7 mouse cellular contexts compared by ENCODE assay signal in the genomic region with DNA sequence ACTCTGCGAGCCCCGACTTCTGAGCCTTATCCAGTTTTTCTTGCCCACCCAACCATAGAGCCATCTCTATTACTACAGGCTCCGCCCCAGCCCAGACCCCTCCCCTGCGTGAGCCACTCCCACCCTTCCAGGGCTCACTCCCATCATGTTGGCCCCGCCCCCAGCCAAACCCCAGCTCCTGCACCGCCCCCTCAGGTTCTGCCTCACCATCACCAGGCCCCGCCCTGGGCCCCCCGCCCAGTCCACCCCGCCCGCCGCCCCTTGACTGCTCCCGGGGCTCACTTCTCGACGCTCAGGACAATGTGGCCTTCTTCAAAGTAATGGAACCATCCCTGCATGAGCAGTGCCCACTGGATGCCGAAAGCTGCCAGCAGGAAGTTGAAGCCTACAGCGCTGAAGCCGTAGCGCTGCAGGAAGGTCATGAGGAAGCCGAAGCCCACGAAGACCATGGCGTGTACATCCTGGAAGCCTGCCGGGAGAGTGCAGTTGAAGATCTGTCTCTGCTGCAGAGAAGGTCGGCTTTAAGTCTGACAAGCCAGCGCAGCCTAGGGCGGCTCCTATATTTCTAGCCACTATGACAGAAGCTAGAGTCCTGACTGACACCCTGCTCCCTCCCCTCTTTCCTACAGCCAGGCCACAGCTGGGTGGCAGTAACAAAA. TPM values are rescaled to one million over a fixed set of nuclear protein-coding genes. Genes with fewer than 3 reads are reported as not detected.
DNase-seq lines count a peak whose midpoint lies in the region; ATAC-seq lines count a peak whose summit lies in the region.

No protein-coding gene starts in this region.

- H3K4me2 ChIP-seq in lung, embryonic 16.5 days (ENCODE audit: low read depth, low read length) = peak overlapping the region; percentile 63
- peak overlapping the region; percentile 56 for H3K4me2 ChIP-seq in embryonic facial prominence, embryonic 14.5 days (ENCODE audit: low read depth, low read length)
- H3K4me2 ChIP-seq in midbrain, embryonic 15.5 days = peak overlapping the region; percentile 56

- H3K4me1 ChIP-seq in lung, embryonic 16.5 days (replicated peaks; ENCODE audit: control insufficient read depth, insufficient read depth, low read length) = peaks cover 6% of the 10 kb centered on the region; the same call in 1 of the 2 replicates
- 0 out of 2 replicates have a peak, but pooled peaks cover 4% of the 10 kb centered on the region for H3K4me1 ChIP-seq in embryonic facial prominence, embryonic 14.5 days (ENCODE audit: control insufficient read depth, insufficient read depth, low read length)
- H3K4me1 ChIP-seq in midbrain, embryonic 15.5 days = peaks cover 7% of the 10 kb centered on the region

- peak overlapping the region; percentile 33 for H3K4me3 ChIP-seq in lung, embryonic 16.5 days (ENCODE audit: low read length)
- H3K4me3 ChIP-seq in embryonic facial prominence, embryonic 14.5 days (ENCODE audit: low read depth, low read length) = peak overlapping the region; percentile 22
- H3K4me3 ChIP-seq in midbrain, embryonic 15.5 days = peak overlapping the region; percentile 28

- H3K9ac ChIP-seq in lung, embryonic 16.5 days (ENCODE audit: low read length) = no peak overlapping the region
- 0 out of 2 replicates have a peak overlapping the region, but pooled peaks have one; percentile 5 for H3K9ac ChIP-seq in embryonic facial prominence, embryonic 14.5 days (ENCODE audit: low read depth, low read length)
- no peak overlapping the region for H3K9ac ChIP-seq in midbrain, embryonic 15.5 days

- WGBS in lung, embryonic 16.5 days = 1% methylated on average over 25 of the region's 25 CpGs
- 1% methylated on average over 21 of the region's 25 CpGs for WGBS in embryonic facial prominence, embryonic 14.5 days
- WGBS in midbrain, embryonic 15.5 days = 2% methylated on average over 25 of the region's 25 CpGs

- no peaks in the 10 kb centered on the region for H3K9me3 ChIP-seq in lung, embryonic 16.5 days (ENCODE audit: control insufficient read depth, low read length)
- H3K9me3 ChIP-seq in embryonic facial prominence, embryonic 14.5 days (ENCODE audit: control insufficient read depth, low read length) = no peaks in the 10 kb centered on the region
- no peaks in the 10 kb centered on the region for H3K9me3 ChIP-seq in midbrain, embryonic 15.5 days

- ATAC-seq in lung, embryonic 16.5 days (ENCODE audit: low read depth) = peak; percentile 79
- ATAC-seq in embryonic facial prominence, embryonic 14.5 days (ENCODE audit: low read depth) = peak; percentile 78
- ATAC-seq in midbrain, embryonic 15.5 days (replicated peaks) = peak; percentile 65

- DNase-seq in lung, postnatal 25 days (ENCODE audit: low spot score) = no peak
- peak; percentile 57 for DNase-seq in embryonic facial prominence, embryonic 14.5 days (ENCODE audit: low spot score)
- peak; percentile 34 to 49 for DNase-seq in kidney, postnatal 25 days
- DNase-seq in spleen, adult 18-20 months = no peak
- no peak for DNase-seq in MN1 (ENCODE audit: low spot score)

- H3K36me3 ChIP-seq in lung, embryonic 16.5 days (ENCODE audit: control insufficient read depth, insufficient read depth, low read length) = no peaks in the 10 kb centered on the region
- no peaks in the 10 kb centered on the region for H3K36me3 ChIP-seq in embryonic facial prominence, embryonic 14.5 days (ENCODE audit: control insufficient read depth, insufficient read depth, low read length)
- H3K36me3 ChIP-seq in midbrain, embryonic 15.5 days (replicated peaks) = no peaks in the 10 kb centered on the region

- peaks cover 16% of the 10 kb centered on the region for H3K27me3 ChIP-seq in lung, embryonic 16.5 days (ENCODE audit: control insufficient read depth, insufficient read depth, low read depth, low read length)
- peaks cover 31% of the 10 kb centered on the region for H3K27me3 ChIP-seq in embryonic facial prominence, embryonic 14.5 days (replicated peaks; ENCODE audit: control insufficient read depth, insufficient read depth, low read length)
- H3K27me3 ChIP-seq in midbrain, embryonic 15.5 days (replicated peaks) = peaks cover 10% of the 10 kb centered on the region; the same call in 1 of the 2 replicates

- H3K27ac ChIP-seq in lung, embryonic 16.5 days (ENCODE audit: low read length) = no peak overlapping the region
- H3K27ac ChIP-seq in embryonic facial prominence, embryonic 14.5 days (replicated peaks; ENCODE audit: low read depth, low read length) = no peak overlapping the region
- H3K27ac ChIP-seq in midbrain, embryonic 15.5 days = no peak overlapping the region

RNA-seq across cellular contexts. Expression of a gene that starts 10.1 kb away (rescaled TPM):
- 0.06 and 0.13 TPM in 2 replicates for polyA plus RNA-seq in lung, embryonic 16.5 days (2015; fragmentation: Nextera tagmentation; extraction: Ambion mirVana)
- 0.39 and 0.65 TPM in 2 replicates for polyA plus RNA-seq in embryonic facial prominence, embryonic 14.5 days (2014; fragmentation: Nextera tagmentation; extraction: Ambion mirVana)
- polyA plus RNA-seq in midbrain, embryonic 15.5 days (2015; fragmentation: Nextera tagmentation; extraction: Ambion mirVana) = 1.9 and 2.1 TPM in 2 replicates

RNA-seq across cellular contexts. Expression of a gene that starts 52.6 kb away (rescaled TPM):
- 7.8 and 9.3 TPM in 2 replicates for polyA plus RNA-seq in lung, embryonic 16.5 days (2015; fragmentation: Nextera tagmentation; extraction: Ambion mirVana)
- polyA plus RNA-seq in embryonic facial prominence, embryonic 14.5 days (2014; fragmentation: Nextera tagmentation; extraction: Ambion mirVana) = 7.4 and 7.7 TPM in 2 replicates
- 1.5 and 2.2 TPM in 2 replicates for polyA plus RNA-seq in midbrain, embryonic 15.5 days (2015; fragmentation: Nextera tagmentation; extraction: Ambion mirVana)

Comparison
In these comparisons a context has a peak if more than half of its experiments do, and no peak if none do; other contexts are left out.
1. DNase-seq: peak in embryonic facial prominence, embryonic 14.5 days (single experiment) and kidney, postnatal 25 days (2 of 2); none in lung, postnatal 25 days (single experiment), spleen, adult 18-20 months (0 of 2) and MN1 (single experiment).
2. Peak in every context shown above with its lines, with median percentiles within 50 percentile points of each other: ATAC-seq, H3K4me2 ChIP-seq and H3K4me3 ChIP-seq.